Mouse (Mus musculus) brain, embryonic 14.5 days (tissue): ENCODE data around the gene Sept8. TPM values are rescaled to one million over a fixed set of nuclear protein-coding genes. Genes with fewer than 3 reads are reported as not detected.
A peak's percentile ranks its signal among the peaks of the same experiment; 100 is the strongest.

Experiments used
- DNase-seq: peaks from one replicate; pipeline ENCODE4 v3.0.0-alpha.2; 2011; ENCODE audit warnings: low read depth
- CTCF ChIP-seq: fragments of 200-500 bp; IDR thresholded peaks from 2 replicates; pipeline ENCODE4 v1.5.1; 2012; ENCODE audit warnings: inconsistent platforms, mild to moderate bottlenecking, moderate library complexity, borderline replicate concordance; ENCODE audit not compliant: insufficient read depth, insufficient read length; ENCODE audit errors: extremely low read depth
- POLR2A ChIP-seq: fragments of 200-500 bp; IDR thresholded peaks from 2 replicates; pipeline ENCODE4 v1.6.1; 2012; ENCODE audit warnings: mild to moderate bottlenecking, inconsistent platforms, borderline replicate concordance; ENCODE audit not compliant: poor library complexity, insufficient read depth, insufficient read length, severe bottlenecking; ENCODE audit errors: extremely low read depth
- polyA plus RNA-seq: library from polyadenylated mRNA; depleted of rRNA; stranded (reverse); fragments of >200 nt; gene quantifications from 2 replicates; pipeline ENCODE4 v1.2.3, GENCODE M21; 2012; rRNA removed

The Sept8 gene
- polyA plus RNA-seq, result 36.5 and 38.4 TPM in 2 replicates

DNA sequence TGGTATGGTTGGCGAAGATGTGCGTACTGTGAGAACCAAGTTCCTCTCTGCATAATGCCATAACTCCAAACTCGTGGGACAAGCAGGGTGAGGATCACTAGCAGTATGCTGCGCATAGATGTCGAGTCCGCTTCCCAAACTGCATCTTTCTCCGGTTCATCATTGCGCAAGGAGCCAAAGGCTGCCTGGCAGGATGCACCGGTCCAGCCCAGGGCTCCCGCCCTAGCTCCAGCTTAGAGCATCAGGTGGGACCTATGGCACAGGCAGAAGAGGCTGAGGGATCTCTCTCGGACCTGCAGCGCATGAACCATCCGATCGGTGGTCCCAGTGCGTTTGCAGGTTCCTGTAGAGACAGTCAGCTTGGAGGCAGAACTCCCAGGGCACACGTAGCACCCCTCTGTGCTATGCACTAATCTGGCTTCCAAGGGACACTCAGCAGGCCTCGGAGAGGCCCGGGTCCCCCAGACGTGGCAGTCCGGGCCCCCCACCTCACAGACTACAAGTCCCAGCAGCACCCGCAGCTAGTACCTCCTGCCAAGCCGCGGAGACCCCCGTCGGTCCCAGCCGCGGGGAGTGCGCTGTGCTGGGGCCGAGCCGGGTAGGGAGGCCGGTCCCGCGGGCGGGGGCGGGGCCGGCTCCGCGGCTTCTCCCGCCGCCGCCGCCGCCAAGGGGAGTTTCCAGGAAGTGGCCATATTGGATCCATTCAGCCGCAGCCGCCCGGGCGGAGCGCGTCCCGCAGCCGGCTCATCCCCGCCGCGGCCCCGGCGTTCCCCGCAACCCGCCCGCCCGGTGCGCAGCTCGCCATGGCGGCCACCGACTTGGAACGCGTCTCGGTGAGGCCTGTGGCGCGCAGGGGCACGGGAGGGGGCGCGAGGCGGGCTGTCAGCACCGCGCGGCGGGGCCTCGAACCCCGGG is at the start of gene Sept8:
Sept8 (plus strand) TSS at position 51 of the 915 bp plus-strand sequence.
- peak; percentile 81 for DNase-seq
- peak; percentile 39; the same call in 1 of the 2 replicates for TF ChIP-seq POLR2A
- TF ChIP-seq CTCF, result no peak

- TF ChIP-seq POLR2A, result no peak
- TF ChIP-seq CTCF, result no peak
- peak; percentile 40 for DNase-seq
These were observed 49.6 kb upstream of the Sept8 start for GRCm38 (mm10) chr11:53469294-53469967.

DNA sequence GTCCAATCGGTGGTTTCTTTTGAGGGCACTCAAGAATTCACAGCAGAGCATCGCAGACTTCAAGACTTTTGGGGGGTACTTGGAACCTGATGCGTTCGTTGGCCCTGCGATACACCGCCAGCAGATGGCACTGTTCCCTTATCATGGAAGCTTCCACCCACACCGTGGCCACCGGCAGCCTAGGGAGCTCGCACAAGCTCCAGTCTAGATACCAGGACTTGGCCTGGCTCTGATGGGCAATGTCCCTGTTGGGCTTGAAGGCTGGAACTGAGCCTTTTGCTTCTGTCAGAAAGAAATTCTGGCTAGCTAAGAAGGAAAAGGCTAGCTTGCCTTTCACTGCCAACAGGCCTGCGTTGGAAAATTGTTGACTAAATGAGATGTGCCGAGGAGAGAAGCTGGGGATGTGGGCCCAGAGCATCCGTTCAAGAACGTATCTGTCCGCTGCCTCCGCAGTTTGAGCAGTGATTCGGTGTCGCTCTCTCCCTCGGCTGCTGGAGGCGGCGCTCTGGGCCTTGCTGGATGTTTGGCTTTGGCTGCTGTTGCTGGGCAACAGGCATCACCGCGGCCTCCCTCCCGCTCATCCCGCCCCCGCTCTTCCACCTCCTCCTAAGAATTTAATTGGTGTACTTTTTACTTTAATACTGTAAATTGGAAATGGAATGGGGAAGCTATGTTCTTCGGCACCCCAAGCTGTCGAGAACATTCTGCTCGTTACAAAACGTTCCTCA is 48.9 kb upstream of the Sept8 start, which contains the start of gene Gm9837:
Gm9837 (minus strand) TSS at position 512 of the 728 bp plus-strand sequence.
- TF ChIP-seq POLR2A, result no peak
- peak; percentile 98 for TF ChIP-seq CTCF
- DNase-seq, result peak; percentile 96

DNA sequence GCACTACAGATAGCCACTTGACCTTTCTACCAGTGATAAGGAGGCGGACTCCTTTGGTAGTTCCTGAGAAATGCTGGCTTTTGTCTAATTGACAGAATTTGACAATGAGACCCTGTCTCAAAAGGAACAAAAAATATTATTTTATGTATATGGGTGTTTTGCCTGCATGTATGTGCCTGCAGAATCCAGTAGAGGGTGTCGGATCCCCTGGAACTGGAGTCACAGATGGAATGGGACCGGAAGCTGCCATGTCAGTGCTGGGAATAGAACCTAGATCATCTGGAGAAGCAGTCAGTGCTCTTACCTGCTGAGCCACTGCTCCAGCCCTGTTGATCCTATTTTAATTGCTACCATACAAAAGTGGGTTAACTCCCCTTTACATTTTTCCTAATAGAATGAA is 46.3 kb upstream of the Sept8 start:
- peak; percentile 18 for DNase-seq

DNA sequence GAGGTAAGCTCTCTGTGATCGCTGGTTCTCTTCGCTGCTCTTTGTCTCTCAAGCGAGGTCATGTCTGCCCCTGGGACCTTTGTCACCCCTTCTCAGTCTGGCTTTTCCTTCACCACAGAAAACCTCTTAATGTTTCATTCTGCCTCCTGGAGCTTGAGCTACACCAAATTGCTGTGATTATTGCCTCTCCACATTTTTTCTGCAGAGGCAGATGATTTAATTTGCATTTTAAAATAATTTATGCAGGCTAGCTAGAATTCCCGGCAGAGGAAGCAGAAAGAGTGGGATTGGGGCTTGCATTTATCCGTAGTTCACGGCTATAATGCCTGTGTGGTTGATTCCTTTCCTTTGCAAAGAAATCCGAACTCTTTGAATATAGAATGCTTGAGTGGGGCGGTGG is 43.4 kb upstream of the Sept8 start:
- no peak for TF ChIP-seq CTCF
- no peak for TF ChIP-seq POLR2A
- peak; percentile 79 for DNase-seq

More for the DNA sequence above, 46.3 kb upstream of the Sept8 start:
- TF ChIP-seq CTCF (peak; percentile 14; the same call in 1 of the 2 replicates), POLR2A (no peak)

DNA sequence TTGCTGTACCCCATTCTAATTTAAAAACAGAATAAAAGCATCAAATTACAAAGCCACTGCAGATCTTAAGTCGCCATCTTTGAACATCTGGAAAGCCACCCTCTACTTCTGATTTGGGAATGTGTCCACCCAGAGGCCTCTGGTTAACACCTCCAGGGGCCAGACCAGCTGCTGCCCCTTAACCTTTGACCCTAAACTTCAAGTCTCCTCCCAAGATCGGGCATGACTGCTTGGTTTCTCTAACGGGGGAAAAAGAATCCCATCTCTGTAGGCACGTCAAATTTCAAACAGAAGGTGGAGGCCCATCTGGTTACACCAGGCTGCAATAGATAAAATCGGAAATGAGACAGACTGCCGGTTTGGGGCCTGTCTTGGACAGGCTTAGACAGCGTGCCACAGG is 41.2 kb upstream of the Sept8 start:
- no peak for TF ChIP-seq POLR2A
- no peak for DNase-seq

DNA sequence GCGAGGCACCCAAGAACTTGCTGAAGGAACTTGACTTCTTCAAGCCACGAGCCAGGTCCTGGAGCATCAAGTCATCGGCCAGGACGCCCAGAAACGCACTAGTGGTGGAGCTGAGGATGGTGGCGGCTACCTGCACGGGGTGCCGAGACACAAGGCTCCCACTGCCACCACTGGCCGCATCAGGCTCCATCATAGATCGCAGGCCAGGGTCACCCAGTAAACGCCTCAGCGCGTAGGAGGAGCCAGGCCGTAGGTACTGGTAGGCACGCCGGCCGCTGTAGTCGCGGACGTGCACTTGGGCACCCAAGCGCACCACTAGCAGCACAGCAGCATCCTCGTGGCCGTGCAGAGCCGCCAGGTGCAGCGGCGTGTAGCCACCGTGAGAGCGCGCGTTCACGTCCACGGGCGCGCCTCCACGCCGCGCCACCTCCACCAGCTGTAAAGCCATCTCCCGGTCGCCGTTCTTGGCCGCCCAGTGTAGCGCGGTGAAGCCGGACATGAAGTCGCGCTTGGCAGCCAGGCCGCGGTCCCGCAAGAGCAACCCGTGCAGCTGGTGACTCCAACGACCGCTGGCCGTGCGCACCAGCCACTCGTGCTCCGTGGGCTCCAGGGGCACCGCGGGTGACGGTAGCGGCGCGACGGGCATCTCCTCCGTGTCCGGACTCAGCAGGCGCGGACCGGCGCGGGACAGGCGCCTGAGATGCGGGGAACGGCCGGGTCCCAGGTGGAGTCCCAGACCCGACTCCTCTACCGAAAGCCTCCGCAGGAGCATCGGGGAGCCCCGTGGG is 40.5 kb upstream of the Sept8 start:
- TF ChIP-seq CTCF (no peak), POLR2A (no peak)
- DNase-seq, result peak; percentile 39

DNA sequence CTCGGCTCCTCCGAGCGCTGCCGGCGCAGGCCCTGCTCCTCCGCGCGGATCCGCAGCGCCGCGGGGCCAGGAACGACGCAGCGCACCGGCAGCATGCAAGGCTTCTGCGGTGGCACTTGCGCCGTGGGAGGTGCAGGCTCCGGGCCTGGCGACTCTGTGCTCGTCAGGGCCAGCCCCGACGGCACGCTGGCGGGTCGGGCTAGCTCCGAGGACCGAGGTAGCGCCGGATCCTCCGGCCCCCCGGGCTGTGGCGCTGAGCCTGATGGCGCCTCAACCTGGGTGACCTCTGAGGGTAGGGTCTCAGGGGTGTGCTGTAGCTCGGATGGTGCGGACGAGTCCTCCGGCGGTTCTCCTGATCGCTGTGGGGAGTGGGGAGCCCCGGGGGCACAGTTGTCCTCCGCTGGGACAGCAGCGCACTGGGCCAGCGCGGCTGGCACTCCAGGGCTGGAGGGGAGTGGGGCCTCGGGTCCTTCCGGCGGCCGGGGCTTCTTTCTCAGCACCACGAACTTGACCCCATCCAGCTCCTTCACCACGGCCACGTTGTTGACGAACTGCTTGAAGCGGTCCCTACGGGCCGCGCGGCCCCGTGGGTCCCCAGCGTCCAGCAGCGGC is 39.8 kb upstream of the Sept8 start:
- TF ChIP-seq CTCF (no peak), POLR2A (no peak)
- DNase-seq, result peak; percentile 35

DNA sequence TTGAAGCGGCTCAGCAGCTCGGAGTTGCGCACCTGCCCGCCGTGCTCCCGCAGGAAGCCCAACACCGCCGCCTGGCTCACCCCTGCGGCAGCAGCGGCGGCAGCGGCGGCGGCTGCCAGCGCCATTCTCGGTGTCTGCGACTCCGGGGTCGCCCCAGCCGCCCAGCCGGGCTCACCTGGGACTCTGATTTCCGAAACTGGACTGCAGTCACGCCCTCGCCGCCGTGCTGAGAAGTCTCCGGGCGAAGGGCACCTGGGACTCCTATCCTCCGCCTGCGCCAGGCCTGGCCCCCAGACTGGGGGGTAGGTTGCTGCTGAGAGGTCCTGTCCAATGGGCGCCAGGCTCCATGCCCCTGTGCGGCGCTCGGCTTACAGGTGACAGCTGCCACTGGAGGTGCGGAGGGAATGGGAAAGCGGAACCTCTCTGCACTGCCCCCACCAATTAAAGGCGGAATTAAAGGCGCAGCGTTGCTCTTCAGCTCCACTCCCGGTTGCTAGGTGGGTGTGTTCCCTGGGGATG is 39.2 kb upstream of the Sept8 start, which contains the start of the genes Gm9945 and Sowaha:
Gm9945 (plus strand) TSS at position 384 of the 519 bp plus-strand sequence.
Sowaha (minus strand) TSS at position 492 of the 519 bp plus-strand sequence.
- TF ChIP-seq CTCF (no peak), POLR2A (no peak)
- peak; percentile 53 for DNase-seq

DNA sequence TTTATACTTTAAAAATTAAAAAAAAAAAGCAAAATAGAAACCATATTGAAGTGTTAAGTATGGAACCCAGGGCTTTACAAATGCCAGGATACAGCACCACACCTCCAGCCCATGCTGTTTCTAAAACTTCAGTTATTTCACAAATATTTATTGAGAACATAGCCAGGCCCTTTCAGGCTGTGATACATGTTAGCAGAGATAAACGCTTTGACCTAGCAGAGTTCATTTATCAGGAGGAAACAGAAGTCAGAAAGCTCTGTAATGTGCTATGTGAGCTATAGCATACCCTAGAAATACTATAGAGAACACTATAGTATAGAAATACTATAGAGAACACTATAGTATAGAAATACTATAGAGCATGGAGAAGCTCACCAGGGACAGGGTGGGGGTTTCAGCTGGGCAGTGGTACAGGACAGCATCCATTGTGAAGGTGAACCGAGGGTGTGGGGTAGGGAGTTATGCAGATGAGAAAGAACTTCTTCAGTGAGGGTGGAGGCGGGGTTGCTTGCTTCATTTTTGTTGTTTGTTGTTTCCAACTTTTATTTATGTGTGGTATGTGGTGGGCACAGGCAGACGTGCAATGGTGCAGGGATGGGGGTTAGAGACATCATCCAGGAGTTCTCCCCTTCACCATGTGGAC is 37.8 kb upstream of the Sept8 start:
- DNase-seq, result no peak
- no peak for TF ChIP-seq CTCF
- TF ChIP-seq POLR2A, result no peak
